ENCODE assay signal across 16 mouse cellular contexts in the genomic region with DNA sequence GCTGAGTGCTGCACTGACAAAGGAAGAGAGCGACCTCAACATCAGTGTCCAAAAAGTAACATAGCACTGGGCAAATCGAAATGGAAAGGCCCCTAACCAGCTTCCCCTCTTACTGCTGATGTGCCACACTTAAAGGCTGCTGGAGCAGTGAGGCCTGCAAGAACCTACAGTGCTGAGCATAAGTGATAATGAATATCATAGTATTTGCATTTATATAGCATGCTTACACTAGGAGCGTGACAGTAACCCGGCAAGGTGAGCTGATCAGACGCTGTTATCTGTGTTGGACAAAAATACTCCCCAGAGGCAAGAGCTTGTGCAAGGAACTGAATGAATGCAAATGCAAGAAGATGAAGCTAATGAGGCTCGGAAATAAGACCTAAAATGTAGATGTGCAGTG.
DNase-seq lines count a peak whose midpoint lies in the region; ATAC-seq lines count a peak whose summit lies in the region.
"Had no signal": no experiment of that assay in that cellular context is flagged by ENCODE, and none has a peak within 500 bp of the region (broad histone marks: within the 10 kb centered on the region; RNA-seq: fewer than 3 reads in every experiment).

No protein-coding gene starts in this region.

- peak; percentile 63 for ATAC-seq in hindbrain, embryonic 13.5 days (ENCODE audit: low FRiP score)
- peak; percentile 37; the same call in 1 of the 2 replicates for ATAC-seq in midbrain, embryonic 14.5 days (ENCODE audit: low FRiP score, low TSS enrichment)
- peak; percentile 17; the same call in 1 of the 2 replicates for ATAC-seq in hindbrain, embryonic 16.5 days
- ATAC-seq: forebrain, embryonic 14.5 days had no signal

- no peaks in the 10 kb centered on the region for H3K27me3 ChIP-seq in hindbrain, embryonic 13.5 days
- no peaks in the 10 kb centered on the region for H3K27me3 ChIP-seq in hindbrain, embryonic 10.5 days (ENCODE audit: insufficient read depth, poor library complexity, severe bottlenecking)
- H3K27me3 ChIP-seq in midbrain, embryonic 14.5 days (ENCODE audit: control insufficient read depth, insufficient read depth, low read length), result no peaks in the 10 kb centered on the region
- no peaks in the 10 kb centered on the region for H3K27me3 ChIP-seq in midbrain, embryonic 10.5 days (ENCODE audit: low read depth, poor library complexity, severe bottlenecking)
- H3K27me3 ChIP-seq in hindbrain, embryonic 16.5 days (replicated peaks; ENCODE audit: control insufficient read depth, insufficient read depth, low read length), result no peaks in the 10 kb centered on the region
- H3K27me3 ChIP-seq: heart, embryonic 13.5 days had no signal

- WGBS in hindbrain, embryonic 13.5 days, result 62% methylated on average over 6 of the region's 6 CpGs
- 85% methylated on average over 6 of the region's 6 CpGs for WGBS in hindbrain, embryonic 10.5 days
- WGBS in midbrain, embryonic 14.5 days, result 62% methylated on average over 6 of the region's 6 CpGs
- 88% methylated on average over 6 of the region's 6 CpGs for WGBS in midbrain, embryonic 10.5 days
- 59% methylated on average over 6 of the region's 6 CpGs for WGBS in hindbrain, embryonic 16.5 days

- no peaks in the 10 kb centered on the region for H3K9me3 ChIP-seq in hindbrain, embryonic 13.5 days
- H3K9me3 ChIP-seq in hindbrain, embryonic 10.5 days, result no peaks in the 10 kb centered on the region
- no peaks in the 10 kb centered on the region for H3K9me3 ChIP-seq in midbrain, embryonic 14.5 days (ENCODE audit: control insufficient read depth, low read length)
- no peaks in the 10 kb centered on the region for H3K9me3 ChIP-seq in midbrain, embryonic 10.5 days (replicated peaks)
- H3K9me3 ChIP-seq in hindbrain, embryonic 16.5 days (ENCODE audit: control insufficient read depth, low read length), result no peaks in the 10 kb centered on the region
- H3K9me3 ChIP-seq: embryonic facial prominence, embryonic 10.5 days; heart, embryonic 13.5 days had no signal

- peaks cover 13% of the 10 kb centered on the region for H3K4me1 ChIP-seq in hindbrain, embryonic 13.5 days (replicated peaks)
- H3K4me1 ChIP-seq in hindbrain, embryonic 10.5 days (replicated peaks), result no peaks in the 10 kb centered on the region
- peaks cover 4% of the 10 kb centered on the region; the same call in 1 of the 2 replicates for H3K4me1 ChIP-seq in midbrain, embryonic 14.5 days (ENCODE audit: control insufficient read depth, insufficient read depth, low read length)
- H3K4me1 ChIP-seq in midbrain, embryonic 10.5 days, result no peaks in the 10 kb centered on the region
- H3K4me1 ChIP-seq in hindbrain, embryonic 16.5 days (ENCODE audit: control insufficient read depth, insufficient read depth, low read depth, low read length), result 0 out of 2 replicates have a peak, but pooled peaks cover 3% of the 10 kb centered on the region
- H3K4me1 ChIP-seq: embryonic facial prominence, embryonic 10.5 days; heart, embryonic 13.5 days had no signal

- no peak for DNase-seq in hindbrain, embryonic 10.5 days (ENCODE audit: low spot score)
- DNase-seq in midbrain, embryonic 14.5 days, result peak; percentile 49
- no peak for DNase-seq in midbrain, embryonic 10.5 days (ENCODE audit: low spot score)
- no peak for DNase-seq in lung, postnatal 10 days
- no peak for DNase-seq in cerebellum, adult 9-10 months
- DNase-seq: adrenal gland, postnatal 10 days; cerebellum, adult 18-20 months; cerebellum, postnatal 10 days; gastrocnemius, adult 2 months; gastrocnemius, postnatal 25 days; heart, postnatal 36 days had no signal

- no peak overlapping the region for H3K4me2 ChIP-seq in hindbrain, embryonic 13.5 days
- H3K4me2 ChIP-seq in midbrain, embryonic 14.5 days (ENCODE audit: low read length), result no peak overlapping the region
- H3K4me2 ChIP-seq in hindbrain, embryonic 16.5 days (ENCODE audit: low read length), result no peak overlapping the region
- H3K4me2 ChIP-seq: heart, embryonic 13.5 days had no signal

- H3K27ac ChIP-seq in hindbrain, embryonic 13.5 days, result peak overlapping the region; percentile 58; the same call in 1 of the 2 replicates
- no peak overlapping the region for H3K27ac ChIP-seq in hindbrain, embryonic 10.5 days
- H3K27ac ChIP-seq in midbrain, embryonic 14.5 days (replicated peaks; ENCODE audit: low read depth, low read length), result peak overlapping the region; percentile 57
- no peak overlapping the region for H3K27ac ChIP-seq in midbrain, embryonic 10.5 days (replicated peaks)
- no peak overlapping the region for H3K27ac ChIP-seq in hindbrain, embryonic 16.5 days (ENCODE audit: low read depth, low read length)
- H3K27ac ChIP-seq: embryonic facial prominence, embryonic 10.5 days; gastrocnemius, adult 2 months; heart, embryonic 13.5 days had no signal

- no peak overlapping the region for H3K9ac ChIP-seq in hindbrain, embryonic 13.5 days
- no peak overlapping the region for H3K9ac ChIP-seq in midbrain, embryonic 14.5 days (replicated peaks; ENCODE audit: low read length)
- H3K9ac ChIP-seq in hindbrain, embryonic 16.5 days (ENCODE audit: low read depth, low read length), result no peak overlapping the region
- H3K9ac ChIP-seq: heart, embryonic 13.5 days had no signal

- H3K36me3 ChIP-seq in hindbrain, embryonic 13.5 days, result no peaks in the 10 kb centered on the region
- H3K36me3 ChIP-seq in hindbrain, embryonic 10.5 days, result no peaks in the 10 kb centered on the region
- no peaks in the 10 kb centered on the region for H3K36me3 ChIP-seq in midbrain, embryonic 14.5 days (ENCODE audit: control insufficient read depth, insufficient read depth, low read length)
- no peaks in the 10 kb centered on the region for H3K36me3 ChIP-seq in midbrain, embryonic 10.5 days
- no peaks in the 10 kb centered on the region for H3K36me3 ChIP-seq in hindbrain, embryonic 16.5 days (ENCODE audit: control insufficient read depth, insufficient read depth, low read length)
- H3K36me3 ChIP-seq: embryonic facial prominence, embryonic 10.5 days; heart, embryonic 13.5 days had no signal

- H3K4me3 ChIP-seq in hindbrain, embryonic 13.5 days, result no peak overlapping the region
- H3K4me3 ChIP-seq in hindbrain, embryonic 10.5 days, result no peak overlapping the region
- H3K4me3 ChIP-seq in midbrain, embryonic 14.5 days (replicated peaks; ENCODE audit: low read depth, low read length), result no peak overlapping the region
- H3K4me3 ChIP-seq in midbrain, embryonic 10.5 days, result no peak overlapping the region
- H3K4me3 ChIP-seq in hindbrain, embryonic 16.5 days (ENCODE audit: low read length), result no peak overlapping the region
- H3K4me3 ChIP-seq: embryonic facial prominence, embryonic 10.5 days; gastrocnemius, adult 2 months; heart, embryonic 13.5 days had no signal

Comparison
In these comparisons a context has a peak if more than half of its experiments do, and no peak if none do; other contexts are left out.
1. H3K27ac ChIP-seq: peak in hindbrain, embryonic 13.5 days (single experiment) and midbrain, embryonic 14.5 days (single experiment); none in hindbrain, embryonic 10.5 days (single experiment), midbrain, embryonic 10.5 days (single experiment) and hindbrain, embryonic 16.5 days (single experiment).
2. Peak in every context shown above with its lines, with median percentiles within 50 percentile points of each other: ATAC-seq.